Mouse (Mus musculus) hindbrain, postnatal 0 days (tissue): Measurements from ENCODE around the gene Cd163. TPM values are rescaled to one million over a fixed set of nuclear protein-coding genes. Genes with fewer than 3 reads are reported as not detected.
A peak's percentile ranks its signal among the peaks of the same experiment; 100 is the strongest.

Experiments used
- ATAC-seq: fragments of 200-750 bp; cut with Nextera tagmentation; 2 replicates; pipeline ENCODE4 v1.8.0; 2017; ENCODE audit warnings: mild to moderate bottlenecking, moderate TSS enrichment, moderate library complexity
- DNase-seq: peaks from one replicate; pipeline ENCODE4 v3.0.0-alpha.2; 2015; ENCODE audit warnings: low spot score
- H3K27ac ChIP-seq: fragments of 300-500 bp; sonication (generic); 2 replicates; pipeline ENCODE4 v1.5.1; 2014; ENCODE audit warnings: mild to moderate bottlenecking
- H3K27me3 ChIP-seq: fragments of 300-500 bp; sonication (generic); 2 replicates; pipeline ENCODE4 v1.6.1; 2014; ENCODE audit warnings: low read length, mixed read lengths; ENCODE audit not compliant: insufficient read depth
- H3K36me3 ChIP-seq: fragments of 300-500 bp; sonication (generic); 2 replicates; pipeline ENCODE4 v1.6.1; 2014; ENCODE audit warnings: low read length, mixed read lengths; ENCODE audit not compliant: insufficient read depth
- H3K4me1 ChIP-seq: fragments of 300-500 bp; sonication (generic); 2 replicates; pipeline ENCODE4 v1.6.1; 2014; ENCODE audit warnings: antibody characterized with exemption, low read length, mixed read lengths; ENCODE audit not compliant: insufficient read depth
- H3K4me2 ChIP-seq: fragments of 300-500 bp; sonication (generic); 2 replicates; pipeline ENCODE4 v1.6.1; 2014; ENCODE audit warnings: low read depth, mild to moderate bottlenecking, low read length, moderate library complexity, mixed read lengths
- H3K4me3 ChIP-seq: fragments of 300-500 bp; sonication (generic); 2 replicates; pipeline ENCODE4 v1.5.1; 2014; ENCODE audit warnings: low read length
- H3K9ac ChIP-seq: fragments of 300-500 bp; sonication (generic); replicated peaks from 2 replicates; pipeline ENCODE4 v1.6.1; 2014; ENCODE audit warnings: mild to moderate bottlenecking, low read length, moderate library complexity, mixed read lengths
- H3K9me3 ChIP-seq: fragments of 300-500 bp; sonication (generic); 2 replicates; pipeline ENCODE4 v1.6.1; 2016; ENCODE audit warnings: low read length, mixed read lengths
- CTCF ChIP-seq: IDR thresholded peaks from 2 replicates; pipeline ENCODE4 v1.5.1; 2016; ENCODE audit warnings: antibody characterized with exemption, control low read depth, low read depth
- WGBS: fragments of 180-500 bp; shearing (Covaris S2); extraction: QIAGEN DNeasy Blood & Tissue Kit; methylation state at CpG from one replicate; pipeline ENCODE4 v1.1.7; 2014; 5-methylcytosine and 5-hydroxymethylcytosine counted together
- polyA plus RNA-seq: library from polyadenylated mRNA; unstranded; fragments of >200 nt; fragmentation: Nextera tagmentation; extraction: Ambion mirVana; gene quantifications from 2 replicates; pipeline ENCODE4 v1.2.1, GENCODE M21; 2015
- total RNA-seq: library from RNA; depleted of rRNA; stranded (reverse); fragments of >200 nt; gene quantifications from 2 replicates; pipeline ENCODE4 v1.2.3, GENCODE M21; 2014; rRNA removed

Cd163 gene
- total RNA-seq (0.54 and 1.5 TPM in 2 replicates), polyA plus RNA-seq (1.7 and 2.1 TPM in 2 replicates)

DNA sequence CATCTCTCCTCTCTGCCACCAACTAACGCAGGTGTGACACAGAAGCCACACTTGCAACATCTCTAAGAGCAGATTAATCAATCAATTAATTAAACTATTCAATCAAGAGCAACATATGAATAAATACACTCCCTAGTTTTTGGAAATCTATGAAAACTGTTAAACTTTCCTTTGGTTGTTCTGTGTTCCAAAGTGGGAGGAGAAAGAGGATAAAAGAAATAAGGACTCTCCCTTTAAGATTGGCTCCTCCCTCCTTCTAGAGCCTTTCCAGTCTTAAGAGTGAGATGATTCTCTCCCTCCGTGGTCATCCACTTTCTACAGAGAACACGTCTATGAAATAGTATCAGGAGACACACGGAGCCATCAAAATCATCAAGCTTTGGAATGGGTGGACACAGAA lies at the start of gene Cd163:
Gene Cd163, plus strand, starts transcription at position 301 of the 400 bp plus-strand sequence.
- ATAC-seq, result no peak
- no peak for DNase-seq
- Histone ChIP-seq H3K9me3 (no peaks in the 10 kb centered on the region), H3K27ac (no peak within 1 kb of the TSS), H3K4me3 (no peak within 1 kb of the TSS), H3K27me3 (no peaks in the 10 kb centered on the region), H3K9ac (no peak within 1 kb of the TSS), H3K4me2 (no peak within 1 kb of the TSS), H3K4me1 (no peaks in the 10 kb centered on the region), H3K36me3 (no peaks in the 10 kb centered on the region)
- TF ChIP-seq CTCF, result no peak
- 89% methylated on average over 4 of the region's 4 CpGs for WGBS

DNA sequence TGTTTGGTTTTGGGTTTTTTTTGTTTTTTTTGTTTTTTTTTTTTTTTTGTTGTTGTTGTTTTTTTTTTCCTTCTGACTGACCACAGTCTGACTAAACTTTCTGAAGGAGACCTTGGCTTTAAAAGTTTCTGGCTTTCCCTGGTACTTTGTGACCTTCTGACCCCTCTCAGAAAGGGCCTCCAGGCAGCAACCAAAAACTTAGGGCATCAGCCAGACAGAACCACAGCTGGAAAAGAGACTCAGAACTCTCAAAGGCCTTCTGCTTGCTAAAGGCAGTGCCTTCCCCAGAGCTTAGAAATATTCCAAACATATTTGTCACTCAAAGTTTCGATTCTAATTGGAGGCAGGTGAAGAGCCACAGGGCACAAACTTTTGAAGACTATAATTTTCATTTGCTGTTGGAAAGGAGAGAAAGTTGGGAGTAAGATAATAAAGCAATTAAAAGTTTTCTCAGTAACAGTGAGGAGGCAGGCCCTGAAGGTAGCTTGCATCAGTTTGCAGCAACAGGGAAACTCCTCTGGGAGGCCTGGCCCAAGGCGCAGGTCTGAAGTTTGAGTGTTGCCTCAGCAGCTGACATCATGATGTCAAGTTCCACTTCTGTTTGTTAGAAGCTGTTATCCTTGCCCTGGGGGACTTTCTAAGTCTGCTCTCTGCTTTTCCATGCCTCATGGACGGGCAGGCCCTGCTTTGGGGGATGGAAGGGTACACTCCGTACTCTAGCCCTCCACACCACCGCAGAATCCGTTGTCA lies 48.6 kb upstream of the Cd163 start:
- Histone ChIP-seq H3K36me3 (no peaks in the 10 kb centered on the region), H3K4me3 (no peak overlapping the region), H3K4me1 (no peaks in the 10 kb centered on the region), H3K27ac (no peak overlapping the region), H3K9me3 (no peaks in the 10 kb centered on the region), H3K27me3 (no peaks in the 10 kb centered on the region), H3K4me2 (no peak overlapping the region), H3K9ac (no peak overlapping the region)
- DNase-seq (no peak), ATAC-seq (no peak)
- 67% methylated on average over 6 of the region's 6 CpGs for WGBS
- no peak for TF ChIP-seq CTCF

DNA sequence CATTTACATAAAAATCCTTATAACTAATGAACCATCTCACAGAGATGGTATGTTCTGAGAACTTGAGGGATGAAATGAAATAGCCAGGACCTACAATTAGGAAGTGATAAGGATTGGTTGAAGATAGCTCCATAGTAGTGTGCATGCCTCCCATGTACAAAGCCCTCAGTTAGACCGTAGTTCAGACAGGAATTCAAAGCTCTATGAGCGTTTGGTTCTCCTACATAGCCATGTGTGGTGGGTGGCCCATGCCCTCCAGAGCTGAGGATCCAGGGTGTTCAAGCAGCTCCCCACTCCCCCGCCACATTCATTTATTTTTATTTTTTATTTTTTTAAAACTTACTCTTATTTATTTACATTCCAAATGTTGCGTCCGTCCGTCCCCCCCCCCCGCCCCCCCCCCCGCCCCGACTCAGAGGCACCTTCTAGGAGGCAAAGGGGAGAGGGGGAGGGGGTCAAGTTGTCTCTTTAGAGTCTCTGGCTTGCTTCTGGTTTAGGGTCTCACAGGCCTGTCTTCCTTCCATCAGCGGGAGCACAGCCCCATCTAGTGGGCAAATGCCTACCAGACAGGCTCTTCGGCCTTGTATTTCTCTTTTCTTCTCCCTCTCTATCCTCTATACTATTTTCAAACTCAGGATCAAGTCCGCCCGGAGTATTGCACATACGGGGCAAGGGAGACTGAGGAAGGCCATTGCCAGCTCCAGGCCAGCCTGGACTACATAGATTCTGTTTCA lies 44.1 kb upstream of the Cd163 start:
- Histone ChIP-seq H3K27ac (no peak overlapping the region), H3K4me1 (no peaks in the 10 kb centered on the region), H3K36me3 (no peaks in the 10 kb centered on the region), H3K9me3 (no peaks in the 10 kb centered on the region), H3K4me2 (no peak overlapping the region), H3K27me3 (no peaks in the 10 kb centered on the region), H3K4me3 (no peak overlapping the region), H3K9ac (no peak overlapping the region)
- ATAC-seq (peak; percentile 89), DNase-seq (peak; percentile 92)
- TF ChIP-seq CTCF, result peak; percentile 90
- WGBS, result 33% methylated on average over 11 of the region's 14 CpGs

DNA sequence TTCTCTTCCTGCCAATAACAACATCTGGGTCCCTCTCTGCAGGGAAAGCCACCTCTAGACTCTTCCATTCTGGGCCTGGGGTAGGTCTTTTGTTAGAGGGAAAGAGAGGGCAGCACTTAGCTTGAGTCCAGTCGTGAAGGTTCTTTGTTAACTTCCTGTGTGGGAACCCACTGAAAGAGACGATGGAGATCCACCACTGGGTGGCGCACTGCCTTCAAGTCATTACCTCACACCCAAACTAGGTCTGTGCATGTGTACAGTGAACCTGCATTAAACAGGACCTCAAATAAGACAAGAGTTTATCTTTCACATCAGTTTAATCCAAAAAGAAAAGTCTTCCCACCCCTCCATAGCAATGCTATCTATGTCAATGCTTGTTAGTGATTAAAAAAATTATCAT lies 41.8 kb upstream of the Cd163 start:
- peak; percentile 85 for DNase-seq
- Histone ChIP-seq H3K9ac (no peak overlapping the region), H3K27me3 (no peaks in the 10 kb centered on the region), H3K9me3 (no peaks in the 10 kb centered on the region), H3K4me2 (no peak overlapping the region), H3K36me3 (no peaks in the 10 kb centered on the region), H3K4me1 (no peaks in the 10 kb centered on the region), H3K27ac (no peak overlapping the region), H3K4me3 (no peak overlapping the region)
- TF ChIP-seq CTCF, result peak; percentile 86
- 3% methylated on average over 3 of the region's 3 CpGs for WGBS
- 0 out of 2 replicates have a peak, but pooled peaks have one; percentile 62 for ATAC-seq

DNA sequence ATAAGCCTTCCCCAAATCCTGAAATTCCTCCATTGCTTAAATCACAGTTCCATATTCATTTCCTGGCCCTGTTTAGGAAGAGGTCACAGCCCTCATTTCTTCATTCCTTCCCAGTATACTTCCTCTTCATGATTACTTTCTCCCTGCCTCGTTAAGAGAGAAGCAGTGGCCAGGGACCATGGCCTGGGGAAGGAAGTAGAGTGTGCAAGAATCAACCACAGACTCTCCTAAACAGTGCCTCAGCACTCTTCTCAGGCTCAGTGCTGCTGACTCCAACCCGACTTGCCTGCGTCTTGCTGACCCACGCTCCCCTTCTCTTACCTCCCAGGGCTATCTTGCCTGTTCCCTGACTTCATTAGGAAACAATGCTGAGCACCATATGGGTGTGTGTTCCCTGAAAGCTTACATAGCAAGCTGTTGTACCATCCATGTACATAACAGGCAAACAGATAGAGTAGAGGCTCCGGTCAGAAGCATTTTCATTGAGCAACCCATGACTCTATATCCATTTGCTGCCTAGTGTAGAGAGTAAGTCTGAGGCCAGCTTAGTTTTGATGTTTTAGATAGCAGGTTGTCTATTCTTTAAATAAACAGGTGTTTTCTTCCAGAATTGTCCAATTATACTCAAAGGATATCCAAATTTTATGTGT lies 31.1 kb upstream of the Cd163 start:
- Histone ChIP-seq H3K4me3 (no peak overlapping the region), H3K27me3 (no peaks in the 10 kb centered on the region), H3K4me1 (no peaks in the 10 kb centered on the region), H3K9ac (no peak overlapping the region), H3K36me3 (no peaks in the 10 kb centered on the region), H3K4me2 (no peak overlapping the region), H3K27ac (no peak overlapping the region), H3K9me3 (no peaks in the 10 kb centered on the region)
- ATAC-seq, result no peak
- DNase-seq, result no peak
- WGBS, result 73% methylated on average over 5 of the region's 5 CpGs
- no peak for TF ChIP-seq CTCF

DNA sequence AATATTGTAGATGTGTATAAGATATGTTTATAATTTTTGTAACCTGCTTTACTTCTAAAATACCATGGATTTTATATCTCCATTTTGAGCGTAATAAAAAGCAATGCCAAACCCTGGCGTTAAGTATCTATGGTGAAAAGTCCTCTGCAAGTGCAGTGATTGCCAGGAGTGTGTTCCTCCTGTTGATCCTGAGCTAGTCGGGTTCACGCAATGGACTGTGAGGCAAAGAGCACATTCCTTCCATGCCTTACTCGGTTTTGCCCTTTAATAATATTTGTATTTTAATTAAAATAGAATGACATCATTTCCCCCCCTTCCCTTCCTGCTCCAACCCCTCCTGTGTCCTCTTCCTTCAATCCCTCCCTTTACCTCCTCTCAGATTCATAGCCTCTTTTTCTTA lies 26.8 kb upstream of the Cd163 start:
- DNase-seq (no peak), ATAC-seq (no peak)
- 85% methylated on average over 5 of the region's 5 CpGs for WGBS
- H3K27me3 ChIP-seq, result no peaks in the 10 kb centered on the region
- H3K27ac ChIP-seq, result no peak overlapping the region
- no peaks in the 10 kb centered on the region for H3K9me3 ChIP-seq
- H3K9ac ChIP-seq, result no peak overlapping the region
- H3K4me2 ChIP-seq, result no peak overlapping the region
- no peak for TF ChIP-seq CTCF
- H3K36me3 ChIP-seq, result no peaks in the 10 kb centered on the region
- H3K4me1 ChIP-seq, result no peaks in the 10 kb centered on the region
- H3K4me3 ChIP-seq, result no peak overlapping the region
